In the genomic region with DNA sequence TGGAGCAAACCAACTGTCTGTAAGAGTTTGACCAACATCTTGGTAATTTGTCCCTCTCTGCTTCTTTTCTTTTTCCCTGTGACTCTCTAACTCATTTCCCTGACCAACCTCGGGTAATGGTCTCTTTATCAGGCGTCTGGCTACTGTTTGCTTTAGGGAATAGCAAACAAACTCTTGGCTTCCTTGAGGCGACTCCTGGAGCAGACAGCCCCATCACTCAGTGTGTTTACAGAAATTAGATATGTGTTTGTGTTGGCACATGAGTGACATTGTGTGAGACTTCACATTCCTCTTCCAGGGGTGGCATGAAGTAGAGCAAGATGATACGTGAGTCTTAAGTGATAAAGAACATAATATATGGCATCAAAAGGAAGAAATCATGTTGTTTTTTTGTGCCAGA, we compare ENCODE assay signal across 24 mouse cellular contexts.
DNase-seq lines count a peak whose midpoint lies in the region; ATAC-seq and TF ChIP-seq lines count a peak whose summit lies in the region.
"Had no signal": no experiment of that assay in that cellular context is flagged by ENCODE, and none has a peak within 500 bp of the region (broad histone marks: within the 10 kb centered on the region; RNA-seq: fewer than 3 reads in every experiment).

No protein-coding gene starts in this region.

- TF ChIP-seq EP300 in liver, postnatal 0 days (IDR thresholded peaks at IDR 0.05; ENCODE audit: low read depth) = no peak
- TF ChIP-seq EP300 in lung, postnatal 0 days (IDR thresholded peaks at IDR 0.05) = peak; percentile 46; the same call in 1 of the 2 replicates

- no peaks in the 10 kb centered on the region for H3K79me2 ChIP-seq in liver, adult 2 months (ENCODE audit: control insufficient read depth, insufficient read depth, low read length)

- H3K9ac ChIP-seq in liver, adult 2 months (ENCODE audit: low read depth, low read length) = no peak overlapping the region
- H3K9ac ChIP-seq in liver, postnatal 0 days (replicated peaks) = no peak overlapping the region
- H3K9ac ChIP-seq in lung, embryonic 15.5 days = no peak overlapping the region
- no peak overlapping the region for H3K9ac ChIP-seq in lung, postnatal 0 days (replicated peaks; ENCODE audit: low read depth)
- H3K9ac ChIP-seq: embryonic facial prominence, embryonic 13.5 days; embryonic facial prominence, embryonic 15.5 days; forebrain, embryonic 12.5 days had no signal

- TF ChIP-seq CTCF in liver, adult 2 months (IDR thresholded peaks at IDR 0.05; ENCODE audit: low read depth, low read length) = no peak
- TF ChIP-seq CTCF in liver, postnatal 0 days (IDR thresholded peaks at IDR 0.05; ENCODE audit: low read depth) = no peak
- TF ChIP-seq CTCF in lung, postnatal 0 days (IDR thresholded peaks at IDR 0.05) = no peak

- TF ChIP-seq POLR2A in liver, adult 2 months (IDR thresholded peaks at IDR 0.05; ENCODE audit: extremely low read depth, insufficient read depth, low read length) = no peak

- DNase-seq in liver, adult 2 months (ENCODE audit: extremely low read depth, low read depth, low spot score) = peak; percentile 25
- DNase-seq in liver, postnatal 0 days = no peak
- no peak for DNase-seq in lung, postnatal 25 days (ENCODE audit: low spot score)
- peak; percentile 50 for DNase-seq in lung, postnatal 0 days (ENCODE audit: low spot score)
- peak; percentile 28 for DNase-seq in lung, postnatal 10 days
- DNase-seq in layer of hippocampus, adult 9-10 months (ENCODE audit: low spot score) = no peak
- no peak for DNase-seq in frontal cortex, postnatal 25 days (ENCODE audit: low spot score in 2 of 2)
- DNase-seq: adrenal gland, adult 2 months; adrenal gland, postnatal 10 days; adrenal gland, postnatal 25 days; cerebellum, adult 11 months; cerebellum, adult 18-20 months; cerebellum, adult 8-10 months; cerebellum, adult 9-11 months; cerebellum, postnatal 14 days; cerebellum, postnatal 36 days; embryo, embryonic 11 days had no signal

- WGBS in liver, adult 2 months = 12% methylated on average over 4 of the region's 4 CpGs
- WGBS in liver, postnatal 0 days (ENCODE audit: insufficient replicate concordance) = 41% methylated on average over 4 of the region's 4 CpGs
- 9% methylated on average over 4 of the region's 4 CpGs for WGBS in lung, embryonic 15.5 days
- WGBS in lung, postnatal 0 days = 11% methylated on average over 4 of the region's 4 CpGs

- H3K27me3 ChIP-seq in liver, adult 2 months (ENCODE audit: control insufficient read depth, insufficient read depth, low read length) = no peaks in the 10 kb centered on the region
- no peaks in the 10 kb centered on the region for H3K27me3 ChIP-seq in liver, postnatal 0 days (ENCODE audit: insufficient read depth, low read length)
- H3K27me3 ChIP-seq in lung, embryonic 15.5 days = no peaks in the 10 kb centered on the region
- no peaks in the 10 kb centered on the region for H3K27me3 ChIP-seq in lung, postnatal 0 days (replicated peaks; ENCODE audit: insufficient read depth, low read length)
- H3K27me3 ChIP-seq: embryonic facial prominence, embryonic 13.5 days; embryonic facial prominence, embryonic 15.5 days; forebrain, embryonic 12.5 days had no signal

- H3K4me3 ChIP-seq in liver, adult 2 months (ENCODE audit: insufficient read depth, low read depth, low read length) = no peak overlapping the region
- no peak overlapping the region for H3K4me3 ChIP-seq in liver, postnatal 0 days (ENCODE audit: low read depth, low read length)
- no peak overlapping the region for H3K4me3 ChIP-seq in lung, embryonic 15.5 days
- no peak overlapping the region for H3K4me3 ChIP-seq in lung, postnatal 0 days (ENCODE audit: low read depth, low read length)
- H3K4me3 ChIP-seq: embryonic facial prominence, embryonic 13.5 days; embryonic facial prominence, embryonic 15.5 days; erythroblast, embryonic 14.5 days; forebrain, embryonic 10.5 days; forebrain, embryonic 12.5 days had no signal

- no peak for ATAC-seq in liver, postnatal 0 days
- peak; percentile 11; the same call in 1 of the 2 replicates for ATAC-seq in lung, embryonic 15.5 days (ENCODE audit: borderline replicate concordance, extremely low read depth, low FRiP score, low TSS enrichment)
- ATAC-seq in lung, postnatal 0 days = peak; percentile 54; the same call in 1 of the 2 replicates
- ATAC-seq: forebrain, embryonic 14.5 days had no signal

- no peak overlapping the region for H3K4me2 ChIP-seq in liver, postnatal 0 days (ENCODE audit: low read depth, low read length)
- no peak overlapping the region for H3K4me2 ChIP-seq in lung, embryonic 15.5 days
- H3K4me2 ChIP-seq in lung, postnatal 0 days (replicated peaks; ENCODE audit: low read depth, low read length) = no peak overlapping the region
- H3K4me2 ChIP-seq: embryonic facial prominence, embryonic 13.5 days; embryonic facial prominence, embryonic 15.5 days; forebrain, embryonic 12.5 days had no signal

- H3K4me1 ChIP-seq in liver, adult 2 months (ENCODE audit: control insufficient read depth, insufficient read depth, low read length) = no peaks in the 10 kb centered on the region
- H3K4me1 ChIP-seq in liver, postnatal 0 days (ENCODE audit: insufficient read depth) = no peaks in the 10 kb centered on the region
- peaks cover 19% of the 10 kb centered on the region for H3K4me1 ChIP-seq in lung, embryonic 15.5 days
- 0 out of 2 replicates have a peak, but pooled peaks cover 4% of the 10 kb centered on the region for H3K4me1 ChIP-seq in lung, postnatal 0 days (ENCODE audit: insufficient read depth, low read depth, low read length)
- H3K4me1 ChIP-seq: embryonic facial prominence, embryonic 13.5 days; embryonic facial prominence, embryonic 15.5 days had no signal

- no peaks in the 10 kb centered on the region for H3K9me3 ChIP-seq in liver, postnatal 0 days (ENCODE audit: low read length)
- H3K9me3 ChIP-seq in lung, embryonic 15.5 days = no peaks in the 10 kb centered on the region
- H3K9me3 ChIP-seq in lung, postnatal 0 days (ENCODE audit: low read length) = no peaks in the 10 kb centered on the region
- H3K9me3 ChIP-seq: embryonic facial prominence, embryonic 13.5 days; embryonic facial prominence, embryonic 15.5 days; forebrain, embryonic 10.5 days; forebrain, embryonic 12.5 days had no signal

- no peaks in the 10 kb centered on the region for H3K36me3 ChIP-seq in liver, adult 2 months (ENCODE audit: control insufficient read depth, insufficient read depth, low read length)
- no peaks in the 10 kb centered on the region for H3K36me3 ChIP-seq in liver, postnatal 0 days (replicated peaks; ENCODE audit: insufficient read depth, low read length)
- no peaks in the 10 kb centered on the region for H3K36me3 ChIP-seq in lung, embryonic 15.5 days
- no peaks in the 10 kb centered on the region for H3K36me3 ChIP-seq in lung, postnatal 0 days (ENCODE audit: insufficient read depth, low read length)
- H3K36me3 ChIP-seq: embryonic facial prominence, embryonic 13.5 days; embryonic facial prominence, embryonic 15.5 days; forebrain, embryonic 10.5 days; forebrain, embryonic 12.5 days had no signal

- H3K27ac ChIP-seq in liver, adult 2 months (replicated peaks; ENCODE audit: insufficient read depth, low read depth, low read length) = no peak overlapping the region
- no peak overlapping the region for H3K27ac ChIP-seq in liver, postnatal 0 days (ENCODE audit: low read depth)
- H3K27ac ChIP-seq in lung, embryonic 15.5 days = 0 out of 2 replicates have a peak overlapping the region, but pooled peaks have one; percentile 16
- no peak overlapping the region for H3K27ac ChIP-seq in lung, postnatal 0 days (ENCODE audit: low read length)
- H3K27ac ChIP-seq: embryonic facial prominence, embryonic 13.5 days; embryonic facial prominence, embryonic 15.5 days; forebrain, embryonic 10.5 days; forebrain, embryonic 12.5 days had no signal

Comparison
In these comparisons a context has a peak if more than half of its experiments do, and no peak if none do; other contexts are left out.
1. DNase-seq: peak in liver, adult 2 months (single experiment), lung, postnatal 0 days (single experiment) and lung, postnatal 10 days (single experiment); none in liver, postnatal 0 days (single experiment), lung, postnatal 25 days (single experiment), layer of hippocampus, adult 9-10 months (single experiment) and frontal cortex, postnatal 25 days (0 of 2).